Mouse (Mus musculus) neutrophil, adult 5-6 weeks (primary cell): ENCODE results near the gene Kank3. TPM values are rescaled to one million over a fixed set of nuclear protein-coding genes. Genes with fewer than 3 reads are reported as not detected.
"Not testable (repeated sequence)": the region's sequence is repeated elsewhere in the genome, so short reads cannot be mapped to it uniquely, and the experiment has no call there.

Experiments
- ATAC-seq: fragments of 151-379, 151-347 bp; 2 replicates; pipeline ENCODE4 v1.8.0; 2017; ENCODE audit warnings: mild to moderate bottlenecking, moderate TSS enrichment; ENCODE audit not compliant: insufficient number of reproducible peaks, poor library complexity, low FRiP score, severe bottlenecking; ENCODE audit errors: extremely low read depth
- total RNA-seq: library from RNA; stranded (forward); fragments of 200-1000 nt; gene quantifications from 2 replicates; pipeline ENCODE4 v1.2.3, GENCODE M21; 2017

Kank3 gene
- total RNA-seq, 1 experiment from 2014 or later = 4.0 TPM

DNA sequence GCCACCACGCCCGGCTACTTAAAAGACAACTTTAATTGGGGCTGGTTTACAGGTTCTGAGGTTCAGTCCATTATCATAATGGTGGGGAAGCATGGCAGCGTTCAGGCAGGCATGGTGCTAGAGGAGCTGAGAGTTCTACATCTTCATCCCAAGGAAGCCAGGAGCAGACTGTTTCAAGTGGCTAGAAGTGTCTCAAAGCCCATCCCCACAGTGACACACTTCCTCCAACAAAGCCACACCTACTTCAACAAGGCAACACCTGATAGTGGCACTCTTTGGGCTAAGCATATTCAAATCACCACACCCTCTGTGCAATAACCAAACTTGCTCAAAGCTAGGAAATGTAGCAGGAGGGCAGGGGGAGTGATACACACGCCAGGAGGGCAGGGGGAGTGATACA is 6.1 kb upstream of the Kank3 start:
- no peak for ATAC-seq

DNA sequence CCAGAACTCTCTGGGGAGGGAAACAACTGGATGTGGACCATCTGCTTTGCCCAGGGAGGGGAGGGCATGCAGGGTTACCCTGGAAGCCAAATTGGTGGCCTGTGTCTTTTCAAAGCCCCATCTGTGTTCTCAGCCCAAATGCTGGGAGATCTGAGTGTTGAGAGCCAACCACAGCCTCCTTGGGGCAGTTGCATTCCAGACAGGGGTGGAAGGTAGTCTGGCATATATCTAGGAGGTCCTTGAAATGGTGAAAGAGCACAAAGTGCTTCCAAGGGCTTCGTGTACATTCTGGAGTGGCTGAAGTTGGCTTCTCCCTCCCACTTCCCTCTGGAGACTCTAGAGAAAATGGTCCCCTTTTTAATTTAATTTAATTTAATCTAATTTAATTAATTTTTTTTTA is 5.6 kb upstream of the Kank3 start:
- ATAC-seq = no peak

DNA sequence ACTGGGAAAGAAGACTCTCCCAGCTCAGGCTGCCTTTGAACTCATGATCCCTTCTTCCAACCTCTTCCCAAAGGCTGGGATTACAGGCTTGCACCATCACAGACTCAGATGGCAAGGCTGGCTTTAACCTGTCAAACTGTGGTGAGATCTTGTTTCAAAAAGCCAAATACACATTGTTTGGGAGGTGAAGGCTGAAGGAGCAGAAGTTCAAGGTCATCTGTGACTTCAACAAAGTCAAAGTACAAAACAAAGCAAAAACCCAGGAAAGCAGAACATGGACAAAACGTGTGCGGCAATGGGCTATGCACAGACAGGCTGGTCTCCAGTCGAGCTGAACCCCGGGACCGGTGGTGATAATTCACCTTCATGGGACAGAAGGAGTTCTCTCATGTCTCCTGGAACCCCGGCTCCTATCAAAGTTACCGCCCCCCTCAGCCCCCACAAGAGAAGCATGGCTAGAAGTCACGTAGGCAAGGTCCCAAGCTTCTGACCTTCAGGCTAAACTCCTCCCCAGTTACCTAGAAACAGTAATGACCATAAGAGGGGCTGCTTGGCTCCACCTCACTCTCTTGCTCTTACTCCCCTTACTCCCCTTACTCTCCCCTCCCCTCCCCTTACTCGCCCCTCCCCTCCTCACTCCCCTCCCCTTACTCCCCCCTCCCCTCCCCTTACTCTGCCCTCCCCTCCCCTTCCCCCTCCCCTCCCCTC is 3.0 kb upstream of the Kank3 start:
- ATAC-seq = no peak

DNA sequence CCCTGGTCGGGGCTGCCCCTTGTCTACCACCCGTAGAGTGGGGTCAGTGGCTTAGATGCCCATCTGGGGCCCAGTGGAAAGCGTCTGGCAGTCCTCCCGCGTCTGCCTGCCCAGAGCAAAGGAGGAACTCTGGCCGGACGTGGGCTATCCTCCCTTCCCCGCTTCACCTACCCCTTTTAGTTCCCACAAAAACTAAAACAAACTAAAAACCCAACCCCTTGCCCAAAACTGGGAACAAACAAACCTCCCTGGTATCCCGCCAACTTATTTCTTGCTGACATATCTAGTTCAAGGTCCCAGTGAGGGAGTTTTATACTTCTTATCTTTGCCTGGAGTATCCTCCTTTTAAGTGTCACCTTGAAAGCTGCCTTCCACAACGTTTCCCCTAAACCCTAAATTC is 2.1 kb upstream of the Kank3 start:
- no peak for ATAC-seq

DNA sequence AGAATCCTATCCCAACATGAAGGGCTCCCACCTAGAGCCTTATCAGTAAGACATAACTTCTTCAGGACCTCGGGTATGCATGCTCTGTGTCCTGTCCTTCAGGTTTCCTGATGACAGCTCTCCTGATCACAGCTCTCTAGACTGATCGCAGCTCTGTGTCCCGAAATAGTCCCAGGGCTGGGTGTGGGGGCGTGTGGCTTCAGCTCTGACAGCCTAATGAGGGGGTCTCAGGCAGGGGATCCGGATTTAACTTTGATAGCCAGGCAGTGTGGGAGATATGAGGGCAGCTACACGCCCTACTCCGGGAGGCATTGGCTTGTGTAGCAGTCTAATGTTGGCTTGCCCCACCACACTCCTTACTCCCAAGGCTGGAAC is 810 bp downstream of the Kank3 start:
- no peak for ATAC-seq

DNA sequence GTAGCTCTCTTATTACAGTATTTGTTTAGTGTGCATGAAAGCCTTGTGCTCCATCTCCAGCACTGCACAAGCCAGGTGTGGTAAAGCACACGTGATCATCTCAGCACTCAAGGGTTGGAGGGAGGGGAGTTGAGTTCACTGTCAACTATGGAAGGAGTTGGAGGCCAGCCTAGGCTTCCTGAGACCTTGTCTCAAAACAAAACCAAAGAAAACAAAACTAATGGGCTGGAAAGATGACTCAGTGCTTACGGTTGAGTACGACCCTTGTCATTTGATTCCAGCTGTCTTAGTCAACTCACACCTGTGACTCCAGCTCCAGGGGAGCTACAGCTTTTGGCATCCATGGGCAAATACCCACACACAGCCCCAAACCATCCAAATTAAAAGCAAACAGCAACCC is 2.2 kb downstream of the Kank3 start:
- no peak for ATAC-seq

DNA sequence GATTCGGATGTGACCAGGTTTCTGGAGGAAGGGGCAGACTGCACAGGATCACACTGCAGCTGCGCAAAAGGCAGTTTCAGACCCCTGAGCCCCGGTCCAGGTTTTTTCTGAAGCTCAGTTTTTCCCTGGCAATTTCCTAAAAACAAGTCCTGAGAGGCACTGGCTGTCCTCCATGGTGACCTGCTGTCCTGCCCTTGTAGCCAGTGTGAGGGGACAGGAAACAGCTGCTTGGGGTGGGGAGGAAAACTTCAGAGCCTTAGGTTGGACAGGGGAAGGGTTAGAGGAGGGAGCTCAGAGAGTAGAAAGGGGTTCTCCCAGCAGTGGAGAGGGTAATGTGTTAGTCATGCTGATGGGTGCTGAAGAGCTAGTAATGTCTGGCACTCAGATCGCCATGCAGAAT is 2.7 kb downstream of the Kank3 start:
- no peak for ATAC-seq

DNA sequence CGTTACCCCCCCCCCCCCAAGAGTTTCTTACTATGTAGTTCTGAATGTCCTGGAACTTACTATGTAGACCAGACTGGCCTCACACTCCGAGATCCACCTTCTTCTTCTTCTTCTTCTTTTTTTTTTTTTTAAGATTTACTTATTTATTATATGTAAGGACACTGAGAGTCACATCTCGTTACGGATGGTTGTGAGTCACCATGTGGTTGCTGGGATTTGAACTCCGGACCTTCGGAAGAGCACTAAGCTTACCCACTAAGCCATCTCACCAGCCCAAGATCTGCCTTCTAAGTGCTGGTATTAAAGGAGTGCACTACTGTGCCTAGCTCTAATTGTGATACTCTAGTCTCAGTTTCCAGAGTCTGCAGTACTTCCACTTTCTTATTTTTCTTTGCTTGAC is 5.1 kb downstream of the Kank3 start:
- no peak for ATAC-seq

DNA sequence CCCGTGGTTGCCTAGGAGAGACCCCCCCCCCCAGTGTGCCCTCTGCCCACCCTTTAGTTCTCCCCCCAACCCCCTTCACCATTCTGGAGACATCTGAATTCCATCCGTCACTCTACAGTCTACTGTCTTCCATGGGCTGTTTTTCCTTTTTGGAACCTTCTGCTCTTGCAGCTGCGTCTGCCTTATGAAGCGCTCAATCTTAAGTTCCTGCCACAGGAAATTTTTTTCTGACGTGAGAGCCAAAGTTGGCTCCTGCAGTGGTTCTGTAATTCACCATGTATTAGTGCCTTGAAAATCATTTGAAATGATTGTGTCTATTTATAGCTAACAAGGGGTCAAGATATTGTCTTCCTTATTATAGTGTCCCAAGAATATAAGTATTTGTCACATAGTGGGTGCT is 6.3 kb downstream of the Kank3 start:
- ATAC-seq = no peak

DNA sequence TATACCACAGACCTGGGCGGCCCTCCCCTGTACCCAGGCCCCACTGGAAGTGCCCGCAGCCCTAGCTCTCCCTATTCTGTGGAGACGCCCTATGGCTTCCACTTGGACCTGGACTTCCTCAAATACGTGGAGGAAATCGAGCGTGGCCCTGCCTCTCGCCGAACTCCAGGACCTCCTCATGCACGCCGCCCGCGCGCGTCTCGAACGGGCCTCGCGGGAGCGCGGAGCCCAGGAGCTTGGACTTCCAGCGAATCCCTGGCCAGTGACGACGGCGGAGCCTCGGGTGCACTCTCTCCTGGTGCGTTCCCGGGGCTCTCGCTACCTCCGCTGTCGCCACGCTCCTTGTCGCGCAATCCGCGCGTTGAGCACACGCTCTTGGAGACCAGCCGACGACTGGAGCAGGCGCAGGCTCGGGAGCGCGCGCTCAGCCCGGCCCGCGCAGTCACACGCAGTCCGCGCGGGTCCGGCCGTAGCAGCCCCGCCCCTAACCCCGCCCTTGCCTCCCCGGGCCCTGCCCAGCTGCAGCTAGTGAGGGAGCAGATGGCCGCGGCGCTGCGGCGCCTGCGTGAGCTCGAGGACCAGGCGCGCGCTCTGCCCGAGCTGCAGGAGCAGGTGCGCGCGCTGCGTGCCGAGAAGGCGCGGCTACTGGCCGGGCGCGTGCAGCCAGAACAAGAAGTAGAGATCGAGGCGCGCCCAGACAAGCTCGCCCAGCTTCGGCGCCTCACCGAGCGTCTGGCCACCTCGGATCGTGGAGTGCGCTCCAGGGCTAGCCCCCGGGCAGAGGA is 7.1 kb downstream of the Kank3 start:
- peak; percentile 72 for ATAC-seq

DNA sequence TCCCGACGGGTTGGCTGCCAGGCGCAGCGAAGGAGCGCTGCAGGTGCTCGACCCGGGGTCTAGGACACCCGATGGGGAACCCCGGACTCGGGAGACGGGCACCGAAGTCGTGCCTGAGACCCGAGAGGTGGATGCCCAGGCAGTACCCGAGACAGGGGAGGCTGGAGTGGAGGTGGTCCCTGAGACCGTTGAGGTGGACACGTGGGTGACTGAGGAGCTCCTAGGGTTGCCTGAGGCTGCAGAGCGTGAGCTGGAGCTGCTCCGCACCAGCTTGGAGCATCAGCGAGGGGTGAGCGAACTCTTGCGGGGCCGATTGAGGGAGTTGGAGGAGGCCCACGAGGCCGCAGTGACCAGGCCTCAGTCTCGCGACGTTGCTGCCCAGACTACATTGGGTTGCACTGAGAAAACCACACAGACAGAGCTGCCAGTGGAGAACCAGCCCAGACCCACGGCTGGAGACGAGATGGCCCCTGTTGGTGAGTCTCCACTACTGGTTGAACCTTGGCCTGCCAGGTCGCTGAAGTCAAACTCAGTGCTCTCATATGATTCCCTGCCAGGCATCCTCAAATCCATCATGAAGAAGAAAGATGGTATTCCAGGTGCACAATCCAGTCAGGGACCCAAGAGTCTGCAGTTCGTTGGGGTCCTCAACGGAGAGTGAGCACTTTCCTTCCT is 7.8 kb downstream of the Kank3 start:
- ATAC-seq = no peak

DNA sequence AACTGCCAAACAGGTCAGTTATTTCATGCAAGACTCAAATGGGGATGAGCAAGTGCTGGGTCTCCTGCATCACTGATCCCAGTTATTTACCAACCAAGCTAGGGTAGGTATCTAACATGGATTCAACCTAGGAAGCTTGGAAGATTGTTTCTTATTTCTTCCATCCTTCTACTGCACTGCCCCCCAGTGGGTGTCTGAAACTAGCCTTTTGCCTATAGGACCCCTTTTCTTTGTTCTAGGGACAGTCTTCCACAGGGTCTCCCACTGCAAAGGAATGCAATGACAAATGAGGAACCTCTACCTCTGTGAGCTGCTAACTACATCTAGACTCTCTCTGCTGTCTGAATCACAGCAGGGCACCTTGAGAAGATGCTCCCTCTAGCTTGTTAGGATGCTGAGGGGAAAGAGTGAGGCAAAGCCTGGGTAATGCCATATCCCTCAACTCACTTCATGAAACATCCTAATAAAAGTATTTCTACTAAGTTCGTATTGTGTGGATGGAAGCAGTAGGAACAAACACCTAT is 12.2 kb downstream of the Kank3 start:
- no peak for ATAC-seq

DNA sequence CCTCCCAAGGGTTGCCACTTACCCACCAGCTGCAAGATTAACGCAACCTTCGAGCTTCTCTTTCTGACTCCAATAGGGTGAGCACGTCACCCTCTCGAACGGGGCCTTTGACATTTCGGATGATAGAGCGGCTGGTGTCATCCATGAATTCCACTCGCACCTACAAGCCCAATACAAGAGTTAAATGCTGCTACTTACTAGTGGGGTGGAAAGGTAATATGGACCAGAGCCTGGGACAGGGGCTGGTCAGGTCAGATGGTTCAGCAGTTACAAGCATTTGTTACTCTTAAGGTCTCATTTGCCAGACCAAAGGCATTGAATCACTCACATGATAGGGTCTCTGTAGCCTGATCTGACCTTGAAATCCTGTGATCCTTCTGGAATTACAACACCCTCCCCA is 12.9 kb downstream of the Kank3 start:
- not testable (repeated sequence) for ATAC-seq

DNA sequence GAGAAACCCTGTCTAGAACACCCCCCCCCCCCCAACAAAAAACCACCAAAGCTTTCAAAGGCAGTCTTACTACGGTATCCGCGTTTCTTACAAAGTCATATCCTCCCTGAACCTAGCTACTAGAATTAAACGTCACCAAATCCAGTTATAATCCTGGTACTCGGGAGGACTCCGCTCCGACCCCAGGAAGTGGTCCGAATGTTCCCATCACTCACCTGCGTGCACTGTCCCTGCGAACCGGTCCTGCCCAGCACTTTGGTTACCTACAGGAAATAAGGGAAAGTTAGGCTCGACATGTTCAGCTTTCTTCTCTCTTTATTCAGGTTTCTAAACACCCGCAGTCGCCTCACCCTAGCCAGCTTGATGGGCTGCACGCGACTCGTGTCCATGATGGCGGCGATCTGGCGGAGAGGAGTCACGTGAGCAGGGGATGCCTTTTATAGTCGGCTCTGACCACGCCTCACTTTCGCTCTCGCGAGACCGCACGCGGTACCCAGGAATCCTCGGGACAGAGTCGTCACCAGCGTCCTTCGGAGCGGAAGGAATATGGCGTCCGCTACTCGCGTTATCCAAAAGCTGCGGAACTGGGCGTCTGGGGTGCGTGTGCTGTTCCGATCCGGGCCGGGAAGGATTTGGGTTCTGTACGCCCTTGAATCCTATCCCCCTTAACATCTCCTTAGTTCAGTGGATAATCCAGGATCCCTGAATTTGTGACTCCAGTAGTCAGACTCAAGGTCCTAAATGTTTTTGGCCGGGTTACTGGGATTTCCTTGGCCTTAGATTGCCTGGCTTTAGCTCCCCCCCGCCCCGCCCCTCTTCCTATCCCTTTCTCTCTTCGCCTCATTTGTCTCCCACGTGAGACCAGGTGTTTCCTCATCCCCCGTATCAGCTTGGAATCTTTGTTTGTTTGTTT is 14.0 kb downstream of the Kank3 start, which contains the start of the genes Rps28 and Ndufa7:
Gene Rps28 (minus strand): TSS at position 479 of the 913 bp plus-strand sequence.
Gene Ndufa7 (plus strand): TSS at position 489 of the 913 bp plus-strand sequence.
- ATAC-seq = peak; percentile 95

DNA sequence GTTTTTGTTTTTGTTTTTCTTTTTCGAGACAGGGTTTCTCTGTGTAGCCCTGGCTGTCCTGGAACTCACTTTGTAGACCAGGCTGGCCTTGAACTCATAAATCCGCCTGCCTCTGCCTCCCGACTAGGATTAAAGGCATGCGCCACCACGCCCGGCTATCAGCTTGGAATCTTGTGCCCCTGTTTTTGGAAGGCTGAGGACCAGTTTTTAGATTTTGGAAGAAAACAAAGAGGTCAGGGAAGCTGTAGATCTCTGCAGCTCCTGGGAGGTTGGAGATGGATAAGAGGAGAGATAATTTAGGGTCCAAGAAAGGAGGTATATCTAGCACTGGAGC is 14.6 kb downstream of the Kank3 start:
- ATAC-seq = not testable (repeated sequence)

DNA sequence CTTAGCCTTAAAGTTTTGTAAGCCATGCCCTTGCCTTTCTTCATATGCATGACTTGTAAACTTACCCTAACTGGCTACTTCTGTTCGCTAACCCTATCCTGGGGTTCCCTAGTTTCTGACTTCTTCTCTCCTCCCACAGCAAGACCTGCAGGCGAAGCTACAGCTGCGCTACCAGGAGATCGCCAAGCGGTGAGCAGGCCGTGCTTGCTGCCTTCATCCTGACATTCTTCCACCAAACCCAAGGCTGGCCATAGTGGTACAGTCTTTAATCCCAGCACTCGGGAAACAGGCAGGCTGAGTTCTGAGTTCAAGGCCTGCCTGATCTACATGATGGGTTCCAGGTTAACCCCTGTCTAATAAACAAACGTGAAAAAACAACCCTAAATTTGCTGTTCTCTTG is 15.1 kb downstream of the Kank3 start:
- no peak for ATAC-seq

DNA sequence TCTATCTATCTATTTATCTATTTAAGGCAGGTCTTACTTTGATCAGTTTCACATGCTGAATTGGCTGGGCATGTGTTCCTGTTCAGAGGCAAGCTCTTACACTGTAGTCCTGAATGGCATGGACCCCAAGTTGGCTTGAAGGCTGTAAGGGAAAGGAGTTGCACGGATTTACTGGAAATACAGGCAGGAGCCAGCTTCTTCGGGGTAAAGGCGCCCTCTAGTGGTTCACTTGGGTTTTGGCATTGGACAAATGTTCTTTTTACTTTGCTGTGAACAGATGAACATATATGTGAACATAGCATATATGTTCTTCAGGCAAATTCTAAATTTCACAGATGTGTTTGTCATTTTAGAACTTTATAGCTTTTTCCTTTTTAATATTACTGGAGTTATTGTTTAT is 16.5 kb downstream of the Kank3 start:
- ATAC-seq = peak; percentile 43; the same call in 1 of the 2 replicates

DNA sequence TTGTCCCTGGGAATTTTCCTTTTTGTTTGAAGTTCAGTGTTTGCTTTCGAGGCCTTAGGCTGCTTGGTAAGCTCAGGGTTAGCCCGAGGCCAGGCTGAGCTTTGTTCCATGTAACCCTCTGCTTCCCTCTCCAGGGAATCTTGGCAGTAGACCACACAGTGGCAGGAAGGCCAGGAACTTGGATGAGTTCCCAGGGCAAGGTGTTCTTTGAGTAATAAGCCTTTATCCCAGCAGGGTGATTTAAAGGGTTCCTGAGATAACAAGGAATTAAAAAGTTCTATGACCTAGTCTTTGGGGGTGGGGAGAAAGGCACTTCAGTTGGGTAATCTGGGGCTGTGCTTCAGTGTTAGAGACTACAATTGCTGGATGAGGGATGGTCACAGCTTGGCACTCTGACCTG is 18.6 kb downstream of the Kank3 start:
- no peak for ATAC-seq

DNA sequence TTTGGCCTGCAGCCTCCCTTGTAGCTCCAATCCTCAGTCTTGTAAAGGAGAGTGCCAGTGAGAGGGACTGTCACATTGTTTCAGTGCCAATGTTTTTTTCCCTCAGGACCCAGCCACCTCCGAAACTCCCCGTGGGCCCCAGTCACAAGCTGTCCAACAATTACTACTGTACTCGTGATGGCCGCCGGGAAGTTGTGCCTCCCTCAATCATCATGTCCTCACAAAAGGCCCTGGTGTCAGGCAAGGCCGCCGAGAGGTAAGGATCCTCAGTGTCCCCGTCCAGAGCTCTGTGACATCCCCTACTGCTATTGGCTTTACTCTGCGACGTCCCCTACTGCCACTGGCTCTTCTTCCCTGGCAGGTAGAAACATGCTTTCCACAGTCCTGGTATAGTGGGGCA is 19.2 kb downstream of the Kank3 start:
- ATAC-seq = no peak
